Mouse (Mus musculus) ES-E14 (cell line): ENCODE measurements at regions not wholly inside any gene's neighbourhood (a gene's known extent, or its start where the extent isn't known, plus 50 kb on each side); places are given as distances from the start of the nearest gene placed in this dataset.

Experiments
- DNase-seq: peaks from one replicate; pipeline ENCODE4 v3.0.0-alpha.2; 2013; ENCODE audit warnings: low read depth, low spot score
- H3K27ac ChIP-seq: 2 replicates; pipeline ENCODE4 v1.5.1; 2012; ENCODE audit warnings: low read depth, mild to moderate bottlenecking, low read length, moderate library complexity, mixed read lengths; ENCODE audit not compliant: poor library complexity, insufficient read depth, severe bottlenecking
- H3K36me3 ChIP-seq: 2 replicates; pipeline ENCODE4 v1.6.1; 2012; ENCODE audit warnings: mild to moderate bottlenecking, low read length, moderate library complexity, mixed read lengths; ENCODE audit not compliant: control insufficient read depth, poor library complexity, insufficient read depth, severe bottlenecking
- H3K4me1 ChIP-seq, 2 experiments: fragments of 150-350 bp in 1 of 2; sonication (generic) in 1 of 2; 2 replicates each; pipeline ENCODE4 v1.6.1; 2012; ENCODE audit warnings: low read length in 2 of 2, mild to moderate bottlenecking in 1 of 2, mixed read lengths in 1 of 2; ENCODE audit not compliant: control insufficient read depth in 2 of 2, insufficient read depth in 2 of 2, poor library complexity in 1 of 2
- H3K4me3 ChIP-seq, 2 experiments: fragments of 150-350 bp in 1 of 2; sonication (generic) in 1 of 2; 2 replicates each; pipeline ENCODE4 v1.5.1; 2012; ENCODE audit warnings: low read length in 2 of 2, low read depth in 1 of 2, mild to moderate bottlenecking in 1 of 2, mixed read lengths in 1 of 2; ENCODE audit not compliant: insufficient read depth in 1 of 2, poor library complexity in 1 of 2, severe bottlenecking in 1 of 2
- H3K9ac ChIP-seq: 2 replicates; pipeline ENCODE4 v1.6.1; 2012; ENCODE audit warnings: low read depth, mild to moderate bottlenecking, low read length, mixed read lengths; ENCODE audit not compliant: poor library complexity, insufficient read depth, severe bottlenecking
- H3K9me3 ChIP-seq: fragments of 150-350 bp; sonication (generic); 2 replicates; pipeline ENCODE4 v1.6.1; 2012; ENCODE audit warnings: low read depth, mild to moderate bottlenecking, low read length; ENCODE audit not compliant: control insufficient read depth, insufficient read depth
- CHD2 ChIP-seq: IDR thresholded peaks from 2 replicates; pipeline ENCODE4 v1.6.1; 2014; ENCODE audit warnings: mild to moderate bottlenecking, low read depth, low read length, inconsistent platforms
- HCFC1 ChIP-seq: IDR thresholded peaks from 2 replicates; pipeline ENCODE4 v1.6.1; 2012; ENCODE audit warnings: low read length, inconsistent platforms, borderline replicate concordance; ENCODE audit not compliant: insufficient read depth
- MAFK ChIP-seq: IDR thresholded peaks from 2 replicates; pipeline ENCODE4 v1.6.1; 2014; ENCODE audit warnings: mild to moderate bottlenecking, low read depth, low read length, inconsistent platforms; ENCODE audit not compliant: insufficient read depth
- ZC3H11A ChIP-seq: IDR thresholded peaks from 2 replicates; pipeline ENCODE4 v1.6.1; 2012; ENCODE audit warnings: low read depth, mild to moderate bottlenecking, inconsistent platforms, low read length, borderline replicate concordance
- ZNF384 ChIP-seq: IDR thresholded peaks from 2 replicates; pipeline ENCODE4 v1.6.1; 2012; ENCODE audit warnings: low read depth, low read length, inconsistent platforms
- in situ Hi-C, 2 experiments: fragments of 600-800 bp; cut with MboI; formaldehyde crosslinking; loops; one replicate each; pipeline ENCODE4 v1.15.1; 2025; ENCODE audit warnings: low sequenced_read_pairs in 2 of 2, inconsistent platforms in 1 of 2; ENCODE audit not compliant: unreplicated experiment in 2 of 2

- Histone ChIP-seq H3K36me3 (no peaks in the 10 kb centered on the region), H3K4me1 (peaks cover 2 to 10% of the 10 kb centered on the region in 2 experiments; a peak in 3 of 4 replicates), H3K9ac (no peak overlapping the region), H3K4me3 (no peak overlapping the region), H3K9me3 (no peaks in the 10 kb centered on the region), H3K27ac (no peak overlapping the region)
- in situ Hi-C loops, result no loop called here
- TF ChIP-seq MAFK (no peak), CHD2 (no peak), ZNF384 (no peak), HCFC1 (no peak), ZC3H11A (no peak)
- DNase-seq, result no peak
Measured at GRCm38 (mm10) chr1:59413264-59413663, 69.0 kb upstream of the Fzd7 start.

DNA sequence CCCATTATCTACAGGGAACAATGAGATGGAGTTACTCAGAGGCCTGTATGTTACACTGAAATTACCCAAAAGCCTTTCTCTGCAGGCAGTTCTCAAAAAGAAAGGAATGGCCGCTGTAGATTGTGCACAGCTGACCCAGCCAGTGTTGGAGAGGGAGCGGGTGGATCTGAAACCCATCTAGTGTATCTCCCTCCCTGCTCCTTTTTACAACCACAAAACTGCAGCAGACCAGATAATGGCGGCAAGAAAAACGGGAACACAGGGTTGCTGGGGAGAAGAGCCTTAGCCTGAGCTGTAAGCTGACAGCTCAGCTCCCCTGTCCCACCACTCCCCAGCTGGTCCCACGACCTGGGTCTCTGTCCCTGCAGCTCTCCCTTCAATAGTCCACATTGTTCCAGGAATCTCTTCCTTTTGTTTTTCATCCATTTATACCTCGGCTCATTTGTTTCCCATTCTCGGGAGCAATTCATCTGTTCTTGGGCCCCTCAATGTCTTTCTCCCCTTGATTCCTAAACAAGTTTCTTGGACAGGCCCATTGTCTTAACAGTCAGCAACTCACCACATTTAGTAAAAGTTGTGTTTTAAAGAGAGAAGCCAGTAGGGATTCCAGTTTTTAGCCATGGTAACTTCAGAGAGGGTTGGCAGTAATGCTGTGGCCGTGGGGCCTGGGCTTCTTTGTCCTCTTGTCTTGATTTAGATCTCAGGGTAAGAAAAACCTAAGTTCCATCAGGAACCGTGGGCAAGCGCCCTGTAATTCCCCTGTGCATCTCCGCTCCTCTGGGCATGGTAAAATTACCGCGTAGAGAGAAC is 67.6 kb upstream of the Fzd7 start:
- Histone ChIP-seq H3K9me3 (no peaks in the 10 kb centered on the region), H3K36me3 (no peaks in the 10 kb centered on the region), H3K9ac (no peak overlapping the region), H3K4me3 (no peak overlapping the region), H3K4me1 (peaks cover 5 to 15% of the 10 kb centered on the region in 2 experiments; a peak in 3 of 4 replicates), H3K27ac (no peak overlapping the region)
- no peak for DNase-seq
- TF ChIP-seq CHD2 (no peak), ZC3H11A (no peak), HCFC1 (no peak), ZNF384 (no peak), MAFK (no peak)
- in situ Hi-C loops, result no loop called here

- H3K9me3 ChIP-seq, result no peaks in the 10 kb centered on the region
- no peak overlapping the region for H3K27ac ChIP-seq
- DNase-seq, result no peak
- no peak for TF ChIP-seq ZNF384
- no peak for TF ChIP-seq CHD2
- TF ChIP-seq ZC3H11A, result no peak
- TF ChIP-seq MAFK, result no peak
- TF ChIP-seq HCFC1, result no peak
- in situ Hi-C loops, result no loop called here
- no peak overlapping the region for H3K4me3 ChIP-seq
- H3K4me1 ChIP-seq, result peaks cover 5 to 22% of the 10 kb centered on the region in 2 experiments; a peak in 3 of 4 replicates
- no peaks in the 10 kb centered on the region for H3K36me3 ChIP-seq
- no peak overlapping the region for H3K9ac ChIP-seq
Measured at GRCm38 (mm10) chr1:59415733-59416312, 66.4 kb upstream of the Fzd7 start.

DNA sequence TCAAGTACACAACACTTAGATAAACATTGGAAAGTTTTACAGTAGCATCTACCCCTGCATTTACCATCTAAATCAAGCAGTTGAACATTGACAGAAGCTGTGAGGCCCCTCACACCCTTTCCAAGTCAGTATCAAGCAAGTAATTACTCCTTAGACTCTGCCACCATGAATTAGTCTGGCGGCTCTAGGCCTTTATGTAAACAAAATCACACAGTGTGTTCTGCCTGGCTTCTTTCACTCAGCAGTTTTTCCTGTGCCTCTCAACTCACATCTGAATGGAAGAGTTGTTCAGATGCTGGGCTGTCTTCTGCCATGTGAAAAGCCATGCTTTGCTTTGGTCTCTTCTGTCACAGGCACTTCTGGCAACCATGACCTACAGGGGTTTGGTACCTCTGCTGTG is 64.9 kb upstream of the Fzd7 start:
- H3K4me1 ChIP-seq, result peaks cover 7 to 31% of the 10 kb centered on the region in 2 experiments
- no peaks in the 10 kb centered on the region for H3K36me3 ChIP-seq
- no peaks in the 10 kb centered on the region for H3K9me3 ChIP-seq
- no peak overlapping the region for H3K4me3 ChIP-seq
- TF ChIP-seq HCFC1, result no peak
- no peak for TF ChIP-seq ZNF384
- TF ChIP-seq CHD2, result no peak
- TF ChIP-seq ZC3H11A, result no peak
- no peak for TF ChIP-seq MAFK
- no peak overlapping the region for H3K27ac ChIP-seq
- H3K9ac ChIP-seq, result no peak overlapping the region
- in situ Hi-C loops, result no loop called here
- no peak for DNase-seq
